Mouse (Mus musculus): ENCODE data around the gene Colq.

Gene Colq

DNA sequence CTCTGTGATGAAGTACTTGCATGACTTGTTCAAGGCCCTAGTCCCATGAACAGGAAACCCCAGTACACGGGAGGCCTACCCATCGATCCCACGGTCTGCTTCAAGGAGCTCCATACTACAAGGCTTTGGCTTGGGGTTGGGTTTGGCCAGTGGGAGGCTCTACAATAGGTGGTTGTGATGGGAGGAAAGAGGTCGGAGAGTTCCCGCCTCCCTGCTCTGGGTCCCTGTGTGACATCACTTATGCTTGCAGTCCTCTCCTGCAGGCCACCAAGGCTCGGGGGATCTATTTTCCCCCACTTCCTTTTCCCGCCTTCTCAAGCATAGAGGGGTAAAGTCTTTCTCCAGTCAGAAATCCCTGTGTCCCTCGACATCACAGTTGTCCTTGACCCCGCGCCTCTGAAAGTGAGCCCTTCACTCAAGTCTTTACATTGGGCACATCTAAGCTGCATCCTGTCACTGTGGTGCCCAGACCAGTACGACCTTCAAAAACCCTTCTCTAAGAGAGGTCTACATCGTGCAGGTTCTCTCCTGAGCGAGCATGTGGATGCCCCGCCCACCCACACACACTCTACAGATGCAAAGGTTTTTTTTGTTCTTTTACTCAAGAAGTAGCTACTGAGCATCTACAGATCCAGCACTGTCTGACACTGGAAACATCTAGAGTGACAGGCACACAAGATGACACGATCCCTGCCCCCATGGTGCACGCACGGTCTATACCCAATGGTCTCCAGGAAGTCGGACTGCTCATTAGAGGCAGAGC is 16.1 kb downstream of the Colq start:
- no peak for DNase-seq

DNA sequence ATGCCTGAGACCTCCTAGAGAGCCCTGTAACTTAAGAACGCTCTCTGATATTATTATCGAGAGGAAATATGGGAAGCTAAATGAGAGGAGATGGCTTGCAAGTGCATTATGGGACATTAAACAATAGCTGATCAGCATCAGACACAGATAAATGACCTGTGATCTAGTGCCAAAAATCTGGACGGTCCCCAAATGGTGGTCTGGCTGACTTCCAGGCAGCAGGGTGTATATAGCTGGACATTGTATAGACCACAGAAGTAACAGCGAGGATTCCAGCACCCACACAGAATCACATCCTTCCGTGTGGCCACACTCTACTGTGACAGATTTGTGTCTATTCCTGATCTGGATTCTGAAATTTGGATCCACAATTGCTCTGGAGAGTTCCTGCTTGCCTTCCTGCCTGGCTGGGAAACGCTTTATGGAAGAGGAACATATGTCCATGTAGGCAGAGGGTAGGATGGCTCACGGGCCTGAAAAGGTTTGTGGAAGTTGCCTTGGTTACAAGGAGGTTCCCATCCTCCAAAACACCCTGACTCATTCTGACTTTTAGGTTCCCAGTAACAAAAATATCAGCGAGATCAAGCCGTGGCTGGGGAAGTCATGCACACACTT is 18.5 kb downstream of the Colq start:
- peak; percentile 86 for DNase-seq

DNA sequence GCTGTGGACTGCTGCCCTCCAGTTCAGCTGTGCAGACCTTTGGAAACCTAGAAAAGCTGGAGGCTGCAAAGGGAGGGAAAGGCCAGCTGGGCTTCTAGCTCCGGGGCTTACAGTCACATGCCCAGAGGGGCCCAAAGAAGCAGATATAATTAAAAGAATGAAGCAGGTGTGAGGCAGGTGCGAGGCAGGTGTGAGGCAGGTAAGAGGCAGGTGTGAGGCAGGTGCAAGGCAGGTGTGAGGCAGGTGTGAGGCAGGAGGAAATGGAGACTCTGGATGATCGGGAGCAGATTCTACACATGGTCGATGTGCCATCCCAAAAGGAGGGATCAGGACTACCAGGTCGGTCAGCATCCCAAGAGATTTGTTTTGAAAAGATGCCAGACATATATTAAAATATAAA is 19.7 kb downstream of the Colq start:
- DNase-seq = no peak

DNA sequence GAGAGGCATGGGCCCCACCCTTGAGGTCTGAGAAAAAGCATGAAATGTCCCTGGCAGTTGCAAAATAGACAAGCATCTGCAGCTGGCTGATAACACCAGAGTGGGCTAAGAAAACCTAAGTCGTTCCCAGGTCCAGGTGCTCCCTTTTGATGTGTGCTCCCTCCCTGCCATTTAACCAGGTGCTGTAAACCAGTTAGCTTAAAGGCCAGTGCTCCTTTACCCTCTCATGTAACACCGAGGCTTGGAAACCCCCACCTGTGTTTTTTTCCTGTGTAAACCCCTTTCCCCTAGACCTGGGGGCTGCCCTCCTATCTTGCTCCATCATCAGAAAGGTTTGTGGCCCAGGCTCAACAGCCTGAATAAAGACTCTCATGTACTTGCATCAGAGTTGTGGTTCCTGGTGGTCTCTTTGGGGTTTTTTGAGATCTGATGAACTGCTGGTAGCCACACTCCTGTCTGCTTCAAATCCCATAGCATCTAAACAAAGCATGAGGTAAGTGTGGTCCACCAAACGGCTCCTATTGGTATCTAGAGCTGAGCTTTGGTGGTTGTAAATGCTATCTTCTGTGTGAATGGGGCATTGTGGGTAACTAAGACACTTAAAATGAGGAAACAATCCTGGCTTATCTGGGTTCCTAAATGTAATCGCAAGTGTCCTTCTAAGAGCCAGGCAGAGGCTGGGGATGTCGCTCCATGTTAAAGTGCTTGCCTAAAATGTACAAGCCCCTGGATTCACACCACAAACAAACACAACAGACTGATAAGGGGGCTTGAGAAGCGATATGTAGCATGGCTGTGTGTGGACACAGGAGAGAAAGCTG is 20.8 kb downstream of the Colq start:
- no peak for DNase-seq

DNA sequence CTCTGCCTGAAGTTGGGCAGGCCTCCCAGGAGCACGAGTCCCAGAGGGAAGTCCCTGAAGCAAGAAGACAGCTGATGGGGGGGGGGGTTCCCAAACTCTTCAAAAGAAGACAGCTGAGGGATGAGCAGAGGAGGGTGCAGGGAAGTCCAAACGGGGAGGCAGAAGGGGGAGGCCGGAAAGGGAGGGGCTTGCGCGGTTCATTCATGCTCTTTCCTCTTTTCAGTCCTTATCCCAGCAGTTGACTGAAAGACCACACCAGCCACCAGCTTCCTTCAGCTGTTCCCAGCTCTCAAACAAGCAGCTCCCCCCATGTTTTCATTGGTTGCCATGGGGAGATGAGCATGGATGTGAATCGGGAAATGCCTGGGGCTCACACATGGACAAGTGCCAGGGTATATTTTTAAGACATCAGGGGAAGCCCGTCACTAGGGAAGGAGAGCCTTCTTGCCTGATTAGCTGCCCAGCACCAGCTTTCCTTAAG is 22.0 kb downstream of the Colq start:
- no peak for DNase-seq

DNA sequence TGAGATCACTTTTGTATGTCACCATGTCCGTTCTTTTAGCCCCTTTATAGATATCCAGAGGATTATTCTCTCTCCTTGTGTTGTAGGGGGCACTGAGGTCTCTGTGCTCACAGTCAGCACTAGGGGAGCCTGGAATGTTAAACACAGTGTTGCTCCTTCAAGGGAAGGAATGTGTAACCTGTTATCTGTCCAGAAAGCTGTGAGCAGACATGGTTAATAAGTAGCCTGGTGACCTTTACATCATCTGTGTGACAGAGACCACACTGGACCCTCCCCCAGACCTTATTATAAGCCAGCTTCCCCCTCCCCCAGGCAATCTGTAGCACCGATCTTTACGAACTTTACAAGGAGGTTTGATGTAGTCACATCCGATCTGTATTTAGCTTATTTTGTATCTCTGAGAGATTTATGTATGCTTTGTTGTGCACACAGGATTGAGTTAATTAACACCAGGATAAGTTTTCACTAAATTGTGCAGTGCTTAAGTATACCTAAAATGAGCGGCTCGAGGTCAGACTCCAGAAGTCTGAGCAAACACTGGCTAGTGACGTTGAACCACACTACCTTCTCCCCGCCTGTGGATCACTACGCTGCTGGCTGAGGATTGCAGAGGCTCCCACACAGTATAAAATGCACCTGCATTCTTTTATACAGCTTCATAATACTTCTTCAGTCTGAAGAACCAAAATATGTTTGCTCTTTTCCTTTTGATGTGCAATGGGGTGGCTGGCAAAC is 25.5 kb downstream of the Colq start:
- DNase-seq = no peak

DNA sequence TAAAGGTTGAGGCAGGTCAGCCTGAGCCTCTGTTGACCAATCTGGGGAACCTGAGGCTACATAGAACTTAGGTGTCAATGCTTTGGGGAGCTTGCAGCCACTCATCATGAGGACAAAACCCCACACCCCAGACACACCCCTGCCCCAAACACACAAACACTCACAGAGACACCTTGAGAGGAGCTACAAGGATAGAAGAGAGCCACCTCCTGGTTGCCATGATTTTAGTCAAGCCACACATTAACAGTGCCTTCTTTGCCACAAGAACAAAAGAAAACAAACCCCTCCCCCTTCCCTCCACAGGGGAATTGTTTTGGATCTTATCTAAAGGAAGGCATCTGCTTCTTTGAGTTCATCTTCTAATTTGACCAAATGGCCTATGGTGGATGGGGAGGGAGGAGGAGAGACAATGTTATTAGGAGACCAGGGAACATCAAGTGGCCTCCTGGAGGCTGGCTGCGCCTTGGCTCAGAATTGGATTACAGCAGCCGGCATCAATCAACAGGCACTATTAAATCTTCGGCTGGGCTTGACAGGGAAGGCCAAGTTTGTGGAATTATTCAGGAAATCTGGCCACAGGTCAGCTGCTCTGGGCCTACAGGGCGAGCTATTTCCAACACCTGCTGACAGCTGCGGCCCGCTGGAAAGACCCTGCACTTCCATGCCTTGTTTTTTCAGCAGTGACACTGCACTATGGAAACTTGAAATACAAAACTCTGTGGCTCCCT is 26.5 kb downstream of the Colq start:
- DNase-seq = no peak

DNA sequence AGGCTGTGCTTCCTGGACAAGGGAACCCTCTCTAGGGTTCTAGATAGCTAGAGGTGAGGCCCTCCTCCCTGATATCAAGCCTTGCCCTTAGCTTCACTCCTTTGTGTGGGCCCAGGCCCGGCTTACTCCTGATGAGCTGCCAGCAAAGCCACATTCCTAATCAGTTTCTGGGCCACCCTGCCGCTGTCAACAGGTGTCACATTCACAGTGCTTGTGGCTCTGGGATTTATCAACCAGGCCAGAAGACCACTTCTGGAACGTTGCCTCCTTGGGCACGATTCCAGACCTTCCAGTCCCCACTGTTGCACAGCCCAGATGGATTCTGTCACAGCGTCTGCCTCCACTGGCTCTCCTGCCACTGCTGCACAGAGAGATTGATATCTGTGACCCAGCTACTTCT is 30.3 kb downstream of the Colq start:
- DNase-seq = no peak

DNA sequence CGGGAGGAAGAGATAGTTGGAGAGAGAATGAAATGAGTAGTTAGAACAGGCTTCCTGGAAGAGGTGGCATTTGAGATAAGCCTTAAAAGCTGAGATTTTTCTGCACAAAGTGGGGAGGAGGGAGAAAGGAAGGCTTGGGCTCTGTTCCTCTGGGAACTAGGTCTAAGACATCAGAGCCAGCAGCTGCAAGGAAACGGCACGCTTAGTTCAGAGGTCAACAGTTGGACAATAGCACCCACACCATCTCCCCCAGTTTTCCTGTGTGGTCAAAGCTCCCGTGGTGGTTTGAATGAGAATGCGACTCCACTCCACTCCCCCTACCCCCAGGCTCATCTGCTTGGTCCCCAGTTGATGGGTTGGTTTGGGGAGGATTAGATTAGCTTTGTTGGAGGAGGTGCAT is 31.9 kb downstream of the Colq start:
- DNase-seq = no peak

DNA sequence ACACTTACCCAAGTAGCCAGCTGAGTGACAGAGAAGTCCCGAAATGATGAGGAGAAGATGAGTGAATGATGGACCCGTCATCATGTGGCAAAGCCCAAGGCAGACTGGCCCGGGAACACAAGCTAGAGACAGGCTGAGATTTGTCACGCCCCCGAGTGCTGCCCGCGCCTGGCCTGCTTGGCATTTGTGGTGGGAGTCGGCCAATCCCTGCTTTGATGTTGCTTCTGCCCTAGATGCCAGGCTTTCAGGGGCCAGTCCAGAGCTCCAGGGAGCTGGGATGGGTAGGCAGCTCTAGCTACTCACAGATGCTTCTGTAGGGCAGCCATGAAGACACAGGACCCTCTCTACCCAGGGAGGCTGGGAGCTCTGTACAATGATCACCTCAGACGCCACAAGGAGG is 33.4 kb downstream of the Colq start:
- no peak for DNase-seq

DNA sequence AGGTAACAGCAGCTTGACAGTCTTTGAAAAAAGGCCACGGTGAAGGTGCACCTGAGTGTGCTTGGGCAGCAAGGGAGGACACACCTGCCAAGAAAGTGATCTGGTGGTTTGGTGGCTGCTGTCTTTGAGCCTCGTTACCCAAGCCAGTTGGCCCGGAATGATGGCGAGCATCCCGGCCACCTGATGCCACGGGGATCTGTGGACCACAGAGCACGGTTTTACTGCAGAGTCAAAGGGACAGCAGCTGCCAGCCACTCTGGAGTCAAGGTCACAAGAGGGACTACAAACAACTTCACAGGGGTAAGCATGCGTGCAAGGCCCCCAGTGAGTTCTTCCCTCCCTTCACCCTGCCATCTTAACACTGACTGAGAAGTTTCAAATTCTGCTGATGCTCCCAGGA is 33.9 kb downstream of the Colq start:
- no peak for DNase-seq

DNA sequence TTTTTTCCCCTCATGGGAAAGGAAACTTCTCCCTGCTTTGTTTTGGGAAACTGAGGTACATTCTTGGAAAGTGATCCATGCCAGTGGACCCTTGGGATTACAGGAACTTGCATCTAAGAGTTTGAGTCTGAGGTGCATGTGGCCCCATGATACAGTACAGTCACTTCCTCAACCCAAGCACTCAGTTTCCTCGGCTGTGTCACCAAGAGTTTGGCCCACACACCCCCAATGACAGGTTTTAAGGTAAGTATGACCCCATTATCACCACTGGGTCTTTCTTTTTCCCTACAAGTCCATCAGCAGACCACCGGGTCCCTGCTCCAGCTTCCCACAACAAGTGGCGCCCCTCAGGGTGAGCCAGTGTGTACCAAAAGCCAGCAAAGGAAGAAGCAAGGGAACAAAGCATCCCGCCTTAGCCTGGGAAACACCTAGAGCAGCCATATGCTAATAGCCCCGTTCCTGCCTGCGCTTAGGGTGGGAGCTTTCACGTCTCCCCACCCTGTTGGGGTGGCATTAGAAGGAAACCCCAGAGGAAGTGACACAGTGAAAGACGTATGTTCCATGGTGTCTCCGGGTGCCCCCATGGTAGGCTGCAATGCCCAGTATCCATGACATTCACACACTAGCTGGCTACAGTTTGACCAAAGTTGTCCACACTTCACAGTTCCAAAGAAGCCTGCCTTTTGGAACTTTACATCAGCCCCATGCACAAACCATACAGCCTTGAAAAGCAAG is 34.5 kb downstream of the Colq start:
- no peak for DNase-seq

DNA sequence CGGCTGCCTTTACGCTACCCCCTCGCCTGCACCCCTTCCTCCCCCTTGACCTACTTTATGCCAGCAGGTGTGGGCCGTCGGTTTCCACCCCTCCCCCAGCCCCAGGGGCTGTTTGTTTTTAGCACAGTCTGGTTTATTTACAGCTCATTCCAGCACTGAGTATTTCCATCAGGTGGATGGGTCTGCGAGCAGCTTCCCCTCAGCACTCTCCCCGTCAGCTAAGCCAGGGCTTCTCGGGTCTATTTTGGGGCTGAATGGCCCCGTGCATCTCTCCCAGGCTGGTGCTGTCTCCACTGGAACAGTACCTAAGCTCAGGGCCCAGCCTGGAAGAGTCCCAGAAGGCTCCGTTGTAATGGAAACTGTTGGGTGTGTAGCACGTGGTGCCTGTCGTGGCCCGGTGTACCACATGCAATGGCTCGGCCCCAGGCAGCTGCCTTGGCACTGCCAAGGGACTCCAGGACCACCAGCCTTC is 35.1 kb downstream of the Colq start:
- peak; percentile 15 for DNase-seq

DNA sequence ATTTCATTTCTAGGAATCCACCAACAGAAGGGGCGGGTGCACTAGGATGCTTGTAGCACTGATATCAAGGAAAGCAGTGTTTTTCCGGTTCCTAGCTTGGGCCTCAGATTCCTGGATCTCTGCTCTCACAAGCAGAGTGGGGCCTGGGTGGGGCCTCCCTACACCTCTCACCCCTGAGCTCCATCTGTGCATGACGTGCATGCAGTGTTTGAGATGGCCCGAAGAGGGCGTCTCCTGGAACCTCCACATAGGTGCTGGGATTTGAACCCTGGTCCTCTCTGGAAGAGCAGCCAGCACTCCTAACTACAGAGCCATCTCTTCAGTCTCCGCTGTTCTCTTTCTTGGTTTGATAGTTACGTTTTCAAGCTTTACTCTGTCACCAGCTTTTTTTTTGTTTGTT is 36.1 kb downstream of the Colq start:
- no peak for DNase-seq

DNA sequence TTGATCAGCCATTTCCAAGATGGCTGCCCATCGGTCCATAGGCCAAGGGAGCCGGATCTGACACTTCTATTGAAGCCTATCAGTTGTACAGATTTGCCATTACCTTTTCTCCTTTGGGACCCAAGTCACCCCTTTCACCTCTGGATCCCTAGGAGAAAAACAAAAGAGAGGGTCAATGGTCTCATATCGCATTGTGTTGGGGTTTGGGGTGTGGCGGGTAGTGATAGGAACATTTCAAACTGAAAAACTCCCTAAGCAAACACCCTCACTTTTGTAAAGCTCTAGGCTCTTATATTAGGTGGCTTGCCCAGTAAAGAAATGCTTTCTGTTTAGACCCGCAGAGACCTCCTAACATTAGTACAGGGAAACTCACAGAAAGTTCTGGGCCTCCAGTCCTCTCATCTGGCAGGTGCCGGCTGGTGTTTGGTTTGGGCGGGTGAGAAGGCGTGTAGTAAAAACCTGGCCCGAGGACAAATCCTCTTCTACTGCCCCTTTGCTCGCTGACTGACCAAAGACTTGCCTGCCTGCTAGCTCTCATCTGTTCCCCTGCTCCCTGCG is 47.2 kb downstream of the Colq start:
- DNase-seq = no peak

DNA sequence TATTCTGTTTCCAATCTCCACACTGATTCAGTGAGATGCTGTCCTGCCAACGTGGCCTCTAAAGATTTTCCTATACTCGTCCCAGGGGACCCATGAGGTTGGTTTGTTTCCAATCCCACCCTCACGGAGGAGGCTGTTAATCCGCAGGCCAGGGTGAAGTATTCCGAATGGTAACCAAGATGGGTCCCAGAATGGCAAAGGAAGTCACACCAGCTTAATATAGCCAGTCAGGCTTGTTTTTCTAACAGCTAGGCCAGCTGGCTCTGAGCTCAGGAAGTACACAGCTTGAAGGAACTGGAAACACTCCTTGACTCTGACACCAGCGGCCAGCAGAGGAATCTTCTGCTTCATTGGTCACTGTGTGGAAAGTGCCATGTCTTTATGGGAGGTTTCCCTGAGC is 53.8 kb downstream of the Colq start:
- no peak for DNase-seq

DNA sequence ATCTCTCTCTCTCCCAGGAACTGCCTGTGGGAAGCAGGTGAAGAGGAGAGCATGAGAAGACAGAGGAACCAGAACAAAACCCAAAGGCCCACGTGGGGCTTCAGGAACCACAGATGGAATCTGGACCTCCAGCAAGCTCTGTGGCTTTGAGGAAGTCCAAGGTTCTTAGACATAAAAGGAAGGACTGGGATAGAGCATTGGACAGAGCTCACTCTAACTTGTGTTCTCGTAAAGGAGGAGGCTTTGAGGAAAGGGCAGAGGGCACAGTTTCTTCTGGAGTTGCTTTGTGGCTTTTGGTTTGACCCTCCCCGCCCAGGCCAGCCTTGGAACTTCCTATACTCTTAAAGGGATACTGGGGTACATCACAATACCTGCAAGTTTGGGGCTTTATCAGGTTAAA is 58.5 kb downstream of the Colq start:
- DNase-seq = no peak

DNA sequence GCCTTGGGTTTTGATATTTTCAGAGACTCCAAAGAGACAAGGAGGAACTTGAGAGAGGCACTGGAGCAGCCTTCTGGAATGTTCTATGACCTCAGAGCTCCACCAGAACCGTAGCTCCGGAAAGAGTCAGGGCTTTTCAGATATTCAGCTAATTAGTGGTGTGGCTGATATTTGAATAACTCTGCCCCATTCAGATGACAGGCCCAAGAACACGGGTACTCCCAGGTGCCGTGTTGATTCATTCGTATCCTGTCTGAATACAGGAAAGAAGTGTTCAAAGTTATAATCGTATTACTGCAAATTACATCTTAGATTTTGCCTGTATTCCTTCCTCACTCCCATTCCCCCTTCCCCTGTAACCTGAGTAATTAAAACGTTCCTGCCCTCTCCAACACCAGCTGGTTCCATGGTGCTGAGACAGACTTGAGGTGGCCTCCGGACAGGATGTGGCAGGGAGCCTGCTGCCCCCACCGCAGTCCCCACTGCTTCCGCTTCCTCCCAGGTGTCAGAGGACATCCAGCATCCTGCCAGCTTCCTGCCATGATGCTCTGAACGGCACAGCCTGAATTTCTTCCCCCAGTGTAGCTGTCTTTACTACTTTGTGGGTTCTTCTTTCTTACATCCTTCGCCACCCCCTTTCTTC is 59.5 kb downstream of the Colq start:
- DNase-seq = no peak

DNA sequence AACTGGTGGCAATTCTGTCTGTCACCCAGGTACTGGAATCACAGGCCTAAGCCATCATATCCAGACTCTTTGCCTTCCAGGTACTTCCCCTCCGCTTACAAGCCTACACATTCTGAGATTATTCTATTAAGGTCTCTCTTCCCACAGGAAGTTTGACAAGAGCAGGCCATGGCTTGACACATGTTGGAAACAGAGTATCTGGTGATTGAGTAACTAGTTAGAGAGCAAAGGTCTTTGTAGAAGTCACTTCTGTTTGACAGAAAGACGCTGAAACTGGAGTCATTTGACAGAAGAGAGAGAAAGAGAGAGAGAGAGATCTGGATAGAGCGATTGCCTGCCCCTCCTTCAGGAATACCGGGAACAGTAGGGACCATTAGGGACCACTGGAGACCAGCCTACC is 60.3 kb downstream of the Colq start:
- no peak for DNase-seq

DNA sequence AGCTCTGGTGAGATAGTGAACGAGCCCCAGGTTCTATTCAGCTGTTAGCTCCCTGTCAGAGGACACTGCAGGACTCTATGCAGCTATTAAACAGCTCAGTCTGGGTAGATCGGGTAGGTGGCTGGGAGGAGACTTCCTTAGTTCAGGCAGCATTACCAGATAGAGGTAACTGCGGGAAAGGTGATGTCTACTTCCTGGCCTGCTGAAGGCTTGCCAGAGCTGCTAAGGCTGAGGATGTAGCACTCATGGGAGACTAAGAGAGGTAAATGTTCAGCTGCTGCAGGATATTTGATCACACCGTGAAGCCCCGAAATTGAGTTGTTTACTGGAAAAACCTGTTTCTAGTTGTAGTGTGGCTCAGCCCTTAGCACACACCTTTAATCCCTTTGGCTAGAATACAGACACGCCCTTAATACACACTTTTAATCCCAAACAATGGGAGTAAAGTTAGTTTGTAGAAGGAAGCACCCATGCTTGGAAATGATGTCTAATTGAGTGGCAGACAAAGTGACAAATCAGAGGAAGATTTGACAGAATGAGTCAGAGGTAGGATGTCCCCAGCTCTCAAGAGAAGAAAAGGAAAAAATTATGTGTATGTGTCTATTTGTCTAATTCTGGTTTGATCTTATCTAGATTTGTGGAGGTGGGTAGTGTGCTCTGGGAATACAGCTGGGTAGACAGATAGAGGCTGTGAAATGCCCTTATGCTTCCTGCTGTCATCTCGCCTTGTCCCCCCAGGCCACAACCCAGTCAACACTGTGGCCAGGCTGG is 65.9 kb downstream of the Colq start:
- no peak for DNase-seq

Measured in right cerebral cortex, adult 18-20 months (tissue).